Mouse (Mus musculus): ENCODE data around the gene Ythdf2. TPM values are rescaled to one million over a fixed set of nuclear protein-coding genes. Genes with fewer than 3 reads are reported as not detected.

The Ythdf2 gene
- polyA plus RNA-seq, 1 experiment: 20.5 TPM

GRCm38 (mm10) chr4:132181721-132182658 lies 30.1 kb downstream of the Ythdf2 start:
- Histone ChIP-seq H3K27ac (ENCODE audit: insufficient read depth, low read length) (no peak overlapping the region), H3K4me3 (ENCODE audit: insufficient read depth, low read length) (no peak overlapping the region), H3K4me1 (ENCODE audit: control insufficient read depth, insufficient read depth, low read length) (no peaks in the 10 kb centered on the region)
- TF ChIP-seq CTCF (IDR thresholded peaks at IDR 0.05; ENCODE audit: extremely low read depth, insufficient read depth, low read length) (no peak), POLR2A (IDR thresholded peaks at IDR 0.05; ENCODE audit: extremely low read depth, insufficient read depth, low read length) (no peak)

- peak; percentile 15; the same call in 1 of the 2 replicates for TF ChIP-seq CTCF (IDR thresholded peaks at IDR 0.05; ENCODE audit: extremely low read depth, insufficient read depth, low read length)
- no peak for TF ChIP-seq POLR2A (IDR thresholded peaks at IDR 0.05; ENCODE audit: extremely low read depth, insufficient read depth, low read length)
- Histone ChIP-seq H3K4me1 (ENCODE audit: control insufficient read depth, insufficient read depth, low read length) (no peaks in the 10 kb centered on the region), H3K27ac (ENCODE audit: insufficient read depth, low read length) (no peak overlapping the region), H3K4me3 (ENCODE audit: insufficient read depth, low read length) (no peak overlapping the region)
Measured at GRCm38 (mm10) chr4:132180710-132181109, 31.4 kb downstream of the Ythdf2 start.

- H3K4me3 ChIP-seq (ENCODE audit: insufficient read depth, low read length): no peak overlapping the region
- H3K27ac ChIP-seq (ENCODE audit: insufficient read depth, low read length): no peak overlapping the region
- H3K4me1 ChIP-seq (ENCODE audit: control insufficient read depth, insufficient read depth, low read length): no peaks in the 10 kb centered on the region
- TF ChIP-seq CTCF (IDR thresholded peaks at IDR 0.05; ENCODE audit: extremely low read depth, insufficient read depth, low read length) (peak; percentile 93), POLR2A (IDR thresholded peaks at IDR 0.05; ENCODE audit: extremely low read depth, insufficient read depth, low read length) (no peak)
Measured at GRCm38 (mm10) chr4:132178630-132179059, 33.5 kb downstream of the Ythdf2 start.

- Histone ChIP-seq H3K27ac (ENCODE audit: insufficient read depth, low read length) (no peak overlapping the region), H3K4me3 (ENCODE audit: insufficient read depth, low read length) (no peak overlapping the region), H3K4me1 (ENCODE audit: control insufficient read depth, insufficient read depth, low read length) (0 out of 2 replicates have a peak, but pooled peaks cover 1% of the 10 kb centered on the region)
- no peak for TF ChIP-seq POLR2A (IDR thresholded peaks at IDR 0.05; ENCODE audit: extremely low read depth, insufficient read depth, low read length)
- TF ChIP-seq CTCF (IDR thresholded peaks at IDR 0.05; ENCODE audit: extremely low read depth, insufficient read depth, low read length): no peak
Measured at GRCm38 (mm10) chr4:132176474-132176873, 35.6 kb downstream of the Ythdf2 start.

GRCm38 (mm10) chr4:132170891-132171290 lies 41.2 kb downstream of the Ythdf2 start:
- H3K27ac ChIP-seq (ENCODE audit: insufficient read depth, low read length): peak overlapping the region; percentile 97
- TF ChIP-seq POLR2A (IDR thresholded peaks at IDR 0.05; ENCODE audit: extremely low read depth, insufficient read depth, low read length) (peak; percentile 40; the same call in 1 of the 2 replicates), CTCF (IDR thresholded peaks at IDR 0.05; ENCODE audit: extremely low read depth, insufficient read depth, low read length) (no peak)
- H3K4me1 ChIP-seq (ENCODE audit: control insufficient read depth, insufficient read depth, low read length): peaks cover 3% of the 10 kb centered on the region; the same call in 1 of the 2 replicates
- H3K4me3 ChIP-seq (ENCODE audit: insufficient read depth, low read length): no peak overlapping the region

- Histone ChIP-seq H3K27ac (ENCODE audit: insufficient read depth, low read length) (no peak overlapping the region; the same call in 1 of the 2 replicates), H3K4me1 (ENCODE audit: control insufficient read depth, insufficient read depth, low read length) (peaks cover 3% of the 10 kb centered on the region; the same call in 1 of the 2 replicates)
- TF ChIP-seq POLR2A (IDR thresholded peaks at IDR 0.05; ENCODE audit: extremely low read depth, insufficient read depth, low read length): no peak
- no peak for TF ChIP-seq CTCF (IDR thresholded peaks at IDR 0.05; ENCODE audit: extremely low read depth, insufficient read depth, low read length)
Measured at GRCm38 (mm10) chr4:132169761-132170160, 42.3 kb downstream of the Ythdf2 start.

GRCm38 (mm10) chr4:132169271-132169670 lies 42.8 kb downstream of the Ythdf2 start:
- Histone ChIP-seq H3K4me3 (ENCODE audit: insufficient read depth, low read length) (no peak overlapping the region), H3K27ac (ENCODE audit: insufficient read depth, low read length) (no peak overlapping the region), H3K4me1 (ENCODE audit: control insufficient read depth, insufficient read depth, low read length) (peaks cover 3% of the 10 kb centered on the region; the same call in 1 of the 2 replicates)
- no peak for TF ChIP-seq CTCF (IDR thresholded peaks at IDR 0.05; ENCODE audit: extremely low read depth, insufficient read depth, low read length)
- TF ChIP-seq POLR2A (IDR thresholded peaks at IDR 0.05; ENCODE audit: extremely low read depth, insufficient read depth, low read length): no peak

More at GRCm38 (mm10) chr4:132169761-132170160, 42.3 kb downstream of the Ythdf2 start:
- H3K4me3 ChIP-seq (ENCODE audit: insufficient read depth, low read length): no peak overlapping the region

- TF ChIP-seq CTCF (IDR thresholded peaks at IDR 0.05; ENCODE audit: extremely low read depth, insufficient read depth, low read length): no peak
- no peak for TF ChIP-seq POLR2A (IDR thresholded peaks at IDR 0.05; ENCODE audit: extremely low read depth, insufficient read depth, low read length)
- no peak overlapping the region for H3K27ac ChIP-seq (ENCODE audit: insufficient read depth, low read length)
- no peak overlapping the region for H3K4me3 ChIP-seq (ENCODE audit: insufficient read depth, low read length)
- H3K4me1 ChIP-seq (ENCODE audit: control insufficient read depth, insufficient read depth, low read length): peaks cover 2% of the 10 kb centered on the region; the same call in 1 of the 2 replicates
Measured at GRCm38 (mm10) chr4:132167436-132167835, 44.7 kb downstream of the Ythdf2 start.

GRCm38 (mm10) chr4:132166350-132167290 lies 45.5 kb downstream of the Ythdf2 start:
- no peak overlapping the region for H3K27ac ChIP-seq (ENCODE audit: insufficient read depth, low read length)
- TF ChIP-seq POLR2A (IDR thresholded peaks at IDR 0.05; ENCODE audit: extremely low read depth, insufficient read depth, low read length): no peak
- no peak for TF ChIP-seq CTCF (IDR thresholded peaks at IDR 0.05; ENCODE audit: extremely low read depth, insufficient read depth, low read length)

More at GRCm38 (mm10) chr4:132166350-132167290, 45.5 kb downstream of the Ythdf2 start:
- no peak overlapping the region for H3K4me3 ChIP-seq (ENCODE audit: insufficient read depth, low read length)
- peaks cover 2% of the 10 kb centered on the region; the same call in 1 of the 2 replicates for H3K4me1 ChIP-seq (ENCODE audit: control insufficient read depth, insufficient read depth, low read length)
